Mouse (Mus musculus) left cerebral cortex, adult 8-10 months (tissue): ENCODE measurements around the gene Ubxn10. TPM values are rescaled to one million over a fixed set of nuclear protein-coding genes. Genes with fewer than 3 reads are reported as not detected.

ENCODE experiments used
- total RNA-seq, 4 experiments: library from RNA; stranded (reverse); gene quantifications; 2 replicates each; pipeline ENCODE4 v1.2.4; 2022

The Ubxn10 gene
- total RNA-seq, 4 experiments from 2014 or later = 1.2 to 2.4 (median 1.5) TPM

Other genes with a start within 250 kb of the Ubxn10 start
- 1 to 10 TPM; 3.0 to 6.3 (median 4.0) TPM for gene Vwa5b1, start 101.3 kb downstream of the Ubxn10 start, total RNA-seq
- gene Pla2g2c, start 12.4 kb downstream of the Ubxn10 start, total RNA-seq = under 1 TPM; 0.14 to 0.51 (median 0.26) TPM
- not detected for gene Pla2g2f, start 20.5 kb upstream of the Ubxn10 start, total RNA-seq
- gene Pla2g2d, start 38.6 kb upstream of the Ubxn10 start, total RNA-seq = 1 to 10 TPM in 1 of 4 experiments, under 1 TPM in 3; 0.32 to 1.3 (median 0.69) TPM
- gene Pla2g5, start 126.3 kb upstream of the Ubxn10 start, total RNA-seq = 1 to 10 TPM; 1.8 to 4.8 (median 3.0) TPM
- not detected for gene Gm13030, start 136.8 kb upstream of the Ubxn10 start, total RNA-seq
- gene Pla2g2e, start 140.8 kb upstream of the Ubxn10 start, total RNA-seq = not detected
- gene Otud3, start 176.8 kb upstream of the Ubxn10 start, total RNA-seq = 10 to 100 TPM; 11.8 to 16.6 (median 15.9) TPM
- gene Rnf186, start 229.9 kb upstream of the Ubxn10 start, total RNA-seq = not detected
- gene Tmco4, start 235.7 kb upstream of the Ubxn10 start, total RNA-seq = 1 to 10 TPM; 2.3 to 3.6 (median 3.5) TPM